Mouse (Mus musculus) stomach, embryonic 15.5 days (tissue): ENCODE measurements around the gene Mlkl. TPM values are rescaled to one million over a fixed set of nuclear protein-coding genes. Genes with fewer than 3 reads are reported as not detected.
"Not testable (repeated sequence)": the region's sequence is repeated elsewhere in the genome, so short reads cannot be mapped to it uniquely, and the experiment has no call there.

Experiments used
- ATAC-seq: fragments of 200-750 bp; cut with Nextera tagmentation; 2 replicates; pipeline ENCODE4 v1.8.0; 2017; ENCODE audit warnings: low read depth, moderate number of reproducible peaks, moderate TSS enrichment; ENCODE audit not compliant: insufficient read depth, low FRiP score
- H3K27ac ChIP-seq: fragments of 300-500 bp; sonication (generic); 2 replicates; pipeline ENCODE4 v1.5.1; 2015; ENCODE audit warnings: mild to moderate bottlenecking, inconsistent platforms
- H3K27me3 ChIP-seq: fragments of 300-500 bp; sonication (generic); replicated peaks from 2 replicates; pipeline ENCODE4 v1.6.1; 2015; ENCODE audit warnings: inconsistent platforms
- H3K36me3 ChIP-seq: fragments of 300-500 bp; sonication (generic); 2 replicates; pipeline ENCODE4 v1.6.1; 2015; ENCODE audit warnings: inconsistent platforms
- H3K4me1 ChIP-seq: fragments of 300-500 bp; sonication (generic); 2 replicates; pipeline ENCODE4 v1.6.1; 2015; ENCODE audit warnings: inconsistent platforms
- H3K4me2 ChIP-seq: fragments of 300-500 bp; sonication (generic); 2 replicates; pipeline ENCODE4 v1.6.1; 2015; ENCODE audit warnings: mild to moderate bottlenecking, inconsistent platforms
- H3K4me3 ChIP-seq: fragments of 300-500 bp; sonication (generic); replicated peaks from 2 replicates; pipeline ENCODE4 v1.5.1; 2015; ENCODE audit warnings: inconsistent platforms
- H3K9ac ChIP-seq: fragments of 300-500 bp; sonication (generic); 2 replicates; pipeline ENCODE4 v1.6.1; 2015; ENCODE audit warnings: inconsistent platforms
- H3K9me3 ChIP-seq: fragments of 300-500 bp; sonication (generic); 2 replicates; pipeline ENCODE4 v1.6.1; 2016; ENCODE audit warnings: inconsistent platforms
- WGBS: fragments of 180-500 bp; shearing (Covaris S2); methylation state at CpG from one replicate; pipeline ENCODE4 v1.1.7; 2015; 5-methylcytosine and 5-hydroxymethylcytosine counted together
- polyA plus RNA-seq: library from polyadenylated mRNA; unstranded; fragments of >200 nt; fragmentation: Nextera tagmentation; extraction: Ambion mirVana; gene quantifications from 2 replicates; pipeline ENCODE4 v1.2.1, GENCODE M21; 2015

Mlkl gene
- polyA plus RNA-seq, 1 experiment from 2014 or later: 2.4 TPM

DNA sequence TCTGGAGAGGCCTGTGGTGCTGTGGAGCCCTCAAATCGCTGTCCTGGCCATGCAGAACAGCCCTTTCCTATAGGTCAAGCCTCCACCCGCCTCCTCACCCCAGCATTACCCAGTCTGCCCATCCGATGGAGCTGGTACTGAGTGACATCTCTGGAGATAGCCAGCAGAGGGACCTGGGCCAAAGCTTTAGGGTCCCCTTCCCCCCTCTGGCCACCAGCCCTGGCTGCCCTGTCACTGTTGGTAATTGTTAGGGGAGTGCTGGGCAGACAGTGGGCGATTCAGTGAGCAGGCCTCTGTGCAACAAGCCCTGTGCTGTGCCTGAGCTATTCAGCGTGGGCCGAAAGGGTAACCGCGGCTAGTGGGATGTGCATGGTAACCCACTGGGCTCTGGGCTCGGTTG, 15.5 kb upstream of the Mlkl start:
- Histone ChIP-seq H3K4me3 (no peak overlapping the region), H3K9ac (no peak overlapping the region), H3K27me3 (no peaks in the 10 kb centered on the region), H3K4me1 (no peaks in the 10 kb centered on the region), H3K9me3 (no peaks in the 10 kb centered on the region), H3K4me2 (no peak overlapping the region), H3K27ac (no peak overlapping the region), H3K36me3 (no peaks in the 10 kb centered on the region)
- WGBS: 84% methylated on average over 9 of the region's 9 CpGs
- ATAC-seq: no peak

DNA sequence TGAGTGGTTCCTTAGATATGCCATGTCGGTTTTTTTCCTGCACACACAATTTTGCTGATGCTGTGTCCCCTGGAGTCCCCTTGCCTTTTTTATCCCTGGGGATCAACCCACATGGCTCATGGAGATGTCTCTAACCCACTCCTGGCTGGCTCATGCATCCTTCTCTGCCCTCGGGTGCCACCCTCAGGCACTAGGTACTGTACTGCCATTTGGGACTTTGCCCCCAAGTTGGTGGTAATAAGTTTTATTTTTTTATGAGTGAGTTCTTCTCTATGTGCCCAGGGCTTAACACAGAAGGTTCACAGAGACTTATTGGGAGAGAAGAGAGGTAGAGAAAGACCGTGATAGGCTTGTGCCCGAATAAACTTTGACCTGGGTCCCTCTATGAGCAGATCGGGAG, 14.3 kb upstream of the Mlkl start:
- no peaks in the 10 kb centered on the region for H3K9me3 ChIP-seq
- H3K27ac ChIP-seq: no peak overlapping the region
- H3K4me2 ChIP-seq: no peak overlapping the region
- H3K4me3 ChIP-seq: no peak overlapping the region
- no peaks in the 10 kb centered on the region for H3K27me3 ChIP-seq
- no peak overlapping the region for H3K9ac ChIP-seq
- H3K4me1 ChIP-seq: no peaks in the 10 kb centered on the region
- 77% methylated on average over 5 of the region's 5 CpGs for WGBS
- no peaks in the 10 kb centered on the region for H3K36me3 ChIP-seq
- ATAC-seq: no peak

DNA sequence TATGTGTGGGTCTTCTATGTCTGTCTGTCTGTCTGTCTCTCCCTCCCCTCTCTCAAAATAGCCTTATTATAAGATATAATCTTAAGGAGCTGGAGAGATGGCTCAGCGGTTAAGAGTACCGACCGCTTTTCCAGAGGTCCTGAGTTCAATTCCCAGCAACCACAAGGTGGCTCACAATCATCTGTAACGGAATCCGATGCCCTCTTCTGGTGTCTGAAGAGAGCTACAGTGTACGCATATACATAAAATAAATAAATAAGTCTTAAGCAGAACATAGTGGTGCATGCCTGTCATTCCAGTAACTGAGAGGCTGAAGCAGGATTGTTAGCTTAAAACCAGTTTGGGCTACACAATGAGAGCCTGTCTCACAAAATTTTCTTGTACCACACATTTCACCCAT, 12.6 kb upstream of the Mlkl start:
- Histone ChIP-seq H3K4me2 (no peak overlapping the region), H3K9me3 (no peaks in the 10 kb centered on the region), H3K27me3 (no peaks in the 10 kb centered on the region), H3K4me1 (no peaks in the 10 kb centered on the region), H3K27ac (no peak overlapping the region), H3K4me3 (no peak overlapping the region), H3K36me3 (no peaks in the 10 kb centered on the region), H3K9ac (no peak overlapping the region)
- 88% methylated on average over 6 of the region's 6 CpGs for WGBS
- ATAC-seq: no peak

DNA sequence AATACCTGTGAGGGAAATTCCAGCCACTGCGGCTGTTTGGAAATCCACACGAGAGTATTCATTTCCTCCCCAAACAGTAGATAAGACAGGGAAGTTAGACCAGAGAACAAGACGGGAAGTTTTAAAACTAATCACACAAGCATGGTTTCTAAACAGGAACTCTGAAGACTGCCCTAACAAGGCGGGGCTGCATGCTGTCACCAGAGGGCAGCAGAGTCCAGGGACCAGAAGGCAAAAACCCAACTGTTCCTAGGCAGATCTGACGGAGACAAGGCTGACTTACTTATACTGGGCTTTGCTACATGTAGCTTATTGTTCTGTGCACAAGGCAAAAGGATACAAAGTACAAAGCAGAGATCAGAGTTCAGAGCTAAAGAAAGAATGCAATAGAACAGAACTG, 5.2 kb upstream of the Mlkl start:
- Histone ChIP-seq H3K9me3 (no peaks in the 10 kb centered on the region), H3K9ac (no peak overlapping the region), H3K27ac (no peak overlapping the region), H3K4me2 (no peak overlapping the region), H3K4me1 (no peaks in the 10 kb centered on the region), H3K27me3 (no peaks in the 10 kb centered on the region), H3K36me3 (no peaks in the 10 kb centered on the region), H3K4me3 (no peak overlapping the region)
- no peak for ATAC-seq
- WGBS: 11% methylated on average over 5 of the region's 5 CpGs

DNA sequence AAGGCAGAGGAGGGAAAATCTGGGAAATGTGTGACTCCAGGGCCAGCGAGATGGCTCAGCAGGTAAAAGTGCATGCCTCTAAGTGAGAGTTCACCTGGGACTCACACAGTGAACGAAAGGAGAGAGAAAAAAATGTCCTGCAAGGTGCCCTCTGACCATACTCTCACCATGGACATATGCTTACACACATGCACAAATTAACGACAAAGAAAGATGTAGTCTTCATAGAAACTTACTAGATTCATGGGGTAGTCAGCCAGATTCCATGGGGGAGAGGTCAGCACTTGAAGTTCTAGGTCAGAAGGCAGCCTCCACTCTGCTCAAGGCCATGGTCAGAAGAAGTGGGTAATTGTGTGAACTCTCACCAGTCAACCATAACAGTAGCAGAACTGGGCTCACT, 2.2 kb upstream of the Mlkl start:
- whole genome bisulfite sequencing: 63% methylated on average over 3 of the region's 3 CpGs
- ATAC-seq: no peak
- H3K9me3 ChIP-seq: no peaks in the 10 kb centered on the region
- no peak overlapping the region for H3K4me2 ChIP-seq
- no peak overlapping the region for H3K27ac ChIP-seq
- H3K9ac ChIP-seq: no peak overlapping the region
- H3K4me3 ChIP-seq: no peak overlapping the region
- H3K27me3 ChIP-seq: no peaks in the 10 kb centered on the region
- no peaks in the 10 kb centered on the region for H3K36me3 ChIP-seq
- H3K4me1 ChIP-seq: 0 out of 2 replicates have a peak, but pooled peaks cover 4% of the 10 kb centered on the region

DNA sequence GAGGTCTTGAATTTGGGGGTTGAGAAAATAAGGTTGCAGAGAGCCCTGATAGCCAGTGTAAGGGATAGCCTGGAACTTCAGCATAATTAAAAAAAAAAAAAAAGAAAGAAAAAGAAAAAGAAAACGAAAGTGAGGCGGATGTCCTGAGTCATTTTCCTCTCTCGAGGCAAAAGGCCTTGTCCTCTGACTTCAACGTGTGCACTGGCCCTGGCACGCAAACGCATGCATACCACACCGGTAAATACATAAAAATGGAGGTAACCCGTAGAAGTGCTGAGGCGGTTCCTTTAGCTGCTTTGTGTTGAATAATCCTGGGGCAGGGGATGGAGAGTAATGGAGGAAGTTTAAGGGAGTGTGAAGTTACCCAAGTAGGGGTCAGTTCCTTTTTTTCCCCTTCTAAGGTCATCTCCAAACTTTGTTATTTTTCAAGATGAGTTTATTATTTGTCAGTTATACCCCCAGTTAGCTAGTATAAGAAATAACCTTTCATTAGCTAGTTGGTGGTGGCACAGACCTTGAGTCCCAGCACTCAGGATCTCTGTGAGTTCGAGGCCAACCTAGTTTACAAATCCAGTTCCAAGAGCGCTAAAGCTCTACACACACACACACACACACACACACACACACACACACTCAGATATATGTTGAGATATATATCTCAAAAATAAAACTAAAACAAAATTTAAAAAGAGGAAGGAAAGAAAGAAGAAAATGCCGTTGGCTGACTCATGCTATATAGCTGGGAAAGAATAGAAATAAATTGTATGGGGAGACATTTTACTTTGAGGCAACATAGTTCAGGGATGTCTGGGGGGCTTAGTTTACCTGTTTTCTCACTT, 612 bp upstream of the Mlkl start:
- no peak for ATAC-seq
- Histone ChIP-seq H3K4me1 (0 out of 2 replicates have a peak, but pooled peaks cover 4% of the 10 kb centered on the region), H3K27ac (no peak overlapping the region; the same call in 1 of the 2 replicates), H3K9ac (no peak overlapping the region), H3K36me3 (no peaks in the 10 kb centered on the region), H3K4me2 (peak overlapping the region; percentile 96), H3K27me3 (no peaks in the 10 kb centered on the region), H3K4me3 (peak overlapping the region; percentile 52), H3K9me3 (no peaks in the 10 kb centered on the region)
- WGBS: 38% methylated on average over 12 of the region's 12 CpGs

DNA sequence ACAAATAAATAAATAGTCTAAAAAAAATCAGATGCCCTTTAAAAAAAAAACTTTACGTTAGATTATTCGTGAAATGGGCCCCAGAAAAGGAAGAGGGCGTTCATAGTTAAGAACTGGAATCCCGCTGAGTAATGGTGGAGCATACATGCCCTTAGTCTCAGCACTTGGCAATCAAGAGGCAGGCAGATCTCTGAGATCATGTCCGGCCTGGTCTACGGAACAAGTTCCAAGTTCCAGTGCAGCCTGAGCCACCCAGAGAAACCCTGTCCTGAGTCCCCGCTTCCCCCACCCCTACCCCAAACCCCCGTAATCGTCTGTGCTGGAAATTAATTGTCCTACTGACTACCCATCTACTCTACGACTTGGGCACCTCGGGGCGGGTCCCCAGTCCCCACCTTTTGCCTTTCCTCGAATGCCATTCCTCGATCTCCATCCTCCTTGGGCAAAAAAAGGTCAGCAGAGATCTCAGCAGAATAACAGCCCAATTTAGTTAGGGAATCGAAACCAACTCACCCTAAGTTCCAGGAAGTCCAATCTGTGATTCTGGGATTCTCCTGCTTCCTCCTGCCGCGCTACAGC, 577 bp downstream of the Mlkl start:
- H3K27me3 ChIP-seq: no peaks in the 10 kb centered on the region
- H3K4me2 ChIP-seq: peak overlapping the region; percentile 96
- H3K27ac ChIP-seq: 0 out of 2 replicates have a peak overlapping the region, but pooled peaks have one; percentile 7
- H3K36me3 ChIP-seq: no peaks in the 10 kb centered on the region
- H3K4me3 ChIP-seq: peak overlapping the region; percentile 52
- no peaks in the 10 kb centered on the region for H3K9me3 ChIP-seq
- 0 out of 2 replicates have a peak, but pooled peaks have one; percentile 14 for ATAC-seq
- 0 out of 2 replicates have a peak, but pooled peaks cover 4% of the 10 kb centered on the region for H3K4me1 ChIP-seq
- WGBS: 22% methylated on average over 17 of the region's 17 CpGs
- 0 out of 2 replicates have a peak overlapping the region, but pooled peaks have one; percentile 16 for H3K9ac ChIP-seq

DNA sequence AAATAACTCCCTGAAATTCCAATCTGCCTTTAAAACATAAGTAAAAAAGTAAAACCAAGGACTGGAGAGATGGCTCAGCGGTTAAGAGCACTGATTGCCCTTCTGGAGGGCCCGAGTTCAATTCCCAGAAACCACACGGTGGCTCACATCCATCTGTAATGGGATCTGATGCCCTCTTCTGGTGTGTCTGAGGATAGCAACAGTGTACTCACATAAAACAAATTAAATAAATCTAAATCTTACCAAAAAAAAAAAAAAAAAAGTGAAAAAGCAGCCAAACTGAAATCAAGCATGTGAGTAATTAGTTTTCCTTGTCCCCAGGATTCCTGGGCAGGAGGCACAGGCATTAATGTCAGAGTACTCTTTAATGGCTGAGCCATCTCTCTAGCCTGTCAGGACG, 1.3 kb downstream of the Mlkl start:
- H3K27ac ChIP-seq: no peak overlapping the region
- no peak overlapping the region for H3K9ac ChIP-seq
- H3K27me3 ChIP-seq: no peaks in the 10 kb centered on the region
- no peaks in the 10 kb centered on the region for H3K36me3 ChIP-seq
- H3K4me2 ChIP-seq: no peak overlapping the region
- H3K4me3 ChIP-seq: no peak overlapping the region
- WGBS: 81% methylated on average over 4 of the region's 4 CpGs
- H3K9me3 ChIP-seq: no peaks in the 10 kb centered on the region
- no peak for ATAC-seq
- 0 out of 2 replicates have a peak, but pooled peaks cover 4% of the 10 kb centered on the region for H3K4me1 ChIP-seq

DNA sequence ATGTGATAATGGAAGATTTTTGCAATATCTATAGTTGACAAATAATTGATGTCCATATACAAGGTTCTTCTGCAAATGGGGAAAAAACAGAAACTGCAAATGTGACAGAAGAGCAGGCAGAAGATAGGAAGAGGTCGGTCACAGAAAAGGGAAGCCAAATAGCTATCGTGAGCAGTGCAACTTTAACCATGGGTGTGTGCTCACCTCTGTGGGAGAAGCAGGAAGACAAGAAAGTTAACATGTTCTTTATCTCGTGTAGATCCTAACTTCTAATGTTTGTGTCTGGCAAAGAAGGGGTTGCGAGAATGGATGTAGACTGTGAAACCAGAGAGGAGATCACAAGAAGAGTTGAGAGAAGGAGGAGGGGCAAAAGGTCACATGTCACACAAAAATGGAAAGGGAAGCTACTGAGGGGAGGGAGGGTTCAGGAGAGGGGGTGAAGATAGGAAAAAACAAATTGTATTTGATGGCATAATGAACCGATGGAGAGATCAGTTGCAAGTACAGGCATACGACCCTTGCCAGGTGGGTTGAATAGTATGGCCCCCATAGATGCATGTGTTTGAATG, 12.7 kb downstream of the Mlkl start:
- Histone ChIP-seq H3K4me1 (no peaks in the 10 kb centered on the region), H3K4me3 (no peak overlapping the region), H3K36me3 (no peaks in the 10 kb centered on the region), H3K27ac (no peak overlapping the region), H3K4me2 (no peak overlapping the region), H3K9me3 (no peaks in the 10 kb centered on the region), H3K27me3 (no peaks in the 10 kb centered on the region), H3K9ac (no peak overlapping the region)
- no peak for ATAC-seq
- WGBS: 72% methylated on average over 6 of the region's 6 CpGs

DNA sequence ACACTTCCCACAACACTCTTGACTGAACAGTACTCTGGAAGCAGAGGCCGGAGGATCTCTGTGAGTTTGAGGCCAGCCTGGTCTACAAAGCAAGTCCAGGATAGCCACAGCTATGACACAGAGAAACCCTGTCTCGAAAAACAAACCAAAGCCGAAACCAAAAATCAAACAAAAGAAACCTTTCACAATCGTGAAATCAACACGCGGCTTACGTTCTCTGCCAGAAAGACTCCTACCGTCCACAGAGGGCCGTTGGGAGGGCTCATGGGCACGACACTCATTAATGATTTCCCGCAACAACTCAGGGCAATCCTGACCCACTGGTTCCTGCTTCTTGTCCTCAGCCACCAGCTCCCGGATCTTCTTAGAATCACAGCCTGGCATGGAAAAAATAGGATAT, 23.2 kb downstream of the Mlkl start:
- H3K27ac ChIP-seq: no peak overlapping the region
- H3K27me3 ChIP-seq: no peaks in the 10 kb centered on the region
- H3K36me3 ChIP-seq: no peaks in the 10 kb centered on the region
- H3K4me2 ChIP-seq: no peak overlapping the region
- H3K9me3 ChIP-seq: no peaks in the 10 kb centered on the region
- H3K9ac ChIP-seq: no peak overlapping the region
- WGBS: 83% methylated on average over 12 of the region's 12 CpGs
- H3K4me3 ChIP-seq: no peak overlapping the region
- no peaks in the 10 kb centered on the region for H3K4me1 ChIP-seq
- ATAC-seq: no peak

DNA sequence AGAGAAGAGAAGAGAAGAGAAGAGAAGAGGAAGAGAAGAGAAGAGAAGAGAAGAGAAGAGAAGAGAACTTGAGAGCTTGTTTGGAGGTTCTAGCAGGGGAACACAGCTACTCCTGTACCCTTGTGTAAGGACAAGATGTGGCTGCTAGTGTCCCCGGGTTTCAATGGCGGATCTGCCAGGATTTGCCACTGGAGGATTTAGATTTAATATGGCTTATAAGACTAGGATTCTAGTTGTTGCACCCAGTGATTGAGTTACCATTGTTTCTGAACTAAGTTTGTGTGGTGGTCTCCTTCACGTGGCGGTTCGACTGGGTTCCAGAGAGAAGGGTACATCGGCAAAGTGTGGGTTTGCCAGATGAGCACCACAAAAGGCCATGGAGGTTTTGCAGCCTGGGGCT, 24.0 kb downstream of the Mlkl start:
- H3K4me2 ChIP-seq, H3K36me3 ChIP-seq, H3K27me3 ChIP-seq, H3K4me3 ChIP-seq, H3K4me1 ChIP-seq, H3K9ac ChIP-seq, H3K27ac ChIP-seq, H3K9me3 ChIP-seq, ATAC-seq: not testable (repeated sequence)
- 91% methylated on average over 6 of the region's 6 CpGs for WGBS

DNA sequence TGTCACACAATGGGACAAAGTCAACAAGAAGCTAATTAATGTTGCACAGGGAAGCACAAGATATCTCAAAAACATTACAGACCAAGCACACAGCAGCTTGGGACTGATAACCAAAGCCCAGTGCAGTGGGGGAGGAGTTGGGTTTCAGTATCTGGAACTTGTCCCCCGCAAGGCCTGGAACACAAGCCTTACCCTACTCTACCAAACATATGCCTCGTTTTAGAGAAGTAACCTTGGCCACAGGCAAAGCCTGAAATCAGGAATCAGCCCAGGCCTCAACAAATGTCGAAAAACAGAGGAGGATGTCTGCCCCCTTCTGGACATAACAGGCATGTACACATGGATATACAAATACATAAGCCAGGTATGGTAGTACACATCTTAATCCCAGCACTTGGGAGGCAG, 25.2 kb downstream of the Mlkl start:
- Histone ChIP-seq H3K9ac (no peak overlapping the region), H3K4me2 (no peak overlapping the region), H3K36me3 (no peaks in the 10 kb centered on the region), H3K27ac (no peak overlapping the region), H3K9me3 (no peaks in the 10 kb centered on the region), H3K4me3 (no peak overlapping the region), H3K4me1 (no peaks in the 10 kb centered on the region), H3K27me3 (no peaks in the 10 kb centered on the region)
- WGBS: 73% methylated on average over 3 of the region's 3 CpGs
- ATAC-seq: peak; percentile 35; the same call in 1 of the 2 replicates
